Mouse (Mus musculus) skeletal muscle tissue, adult 2 months (tissue): Measurements from ENCODE around the gene Olfr1370.
"Not testable (repeated sequence)": the region's sequence is repeated elsewhere in the genome, so short reads cannot be mapped to it uniquely, and the experiment has no call there.

Experiments used
- DNase-seq: peaks from one replicate; pipeline ENCODE4 v3.0.0-alpha.2; 2012; ENCODE audit warnings: low read depth, low spot score

The Olfr1370 gene

GRCm38 (mm10) chr13:21074847-21075246, at the start of gene Olfr1370:
Gene Olfr1370, minus strand, starts transcription at chr13:21074947.
- no peak for DNase-seq

- DNase-seq: no peak
These were observed 39.4 kb upstream of the Olfr1370 start for GRCm38 (mm10) chr13:21114121-21114520.

- DNase-seq: not testable (repeated sequence)
These were observed 36.4 kb upstream of the Olfr1370 start, which contains the start of gene Olfr1369-ps1 for GRCm38 (mm10) chr13:21111183-21111582. Gene Olfr1369-ps1, plus strand, starts transcription at chr13:21111483.

GRCm38 (mm10) chr13:21110441-21110840, 35.7 kb upstream of the Olfr1370 start:
- DNase-seq: no peak

- no peak for DNase-seq
These were observed 35.0 kb upstream of the Olfr1370 start for GRCm38 (mm10) chr13:21109759-21110158.

GRCm38 (mm10) chr13:21082686-21083085, 7.9 kb upstream of the Olfr1370 start:
- no peak for DNase-seq

- DNase-seq: no peak
These were observed 8.7 kb downstream of the Olfr1370 start for GRCm38 (mm10) chr13:21066021-21066420.

GRCm38 (mm10) chr13:21050118-21050517, 24.6 kb downstream of the Olfr1370 start:
- no peak for DNase-seq

- DNase-seq: no peak
These were observed 34.1 kb downstream of the Olfr1370 start for GRCm38 (mm10) chr13:21040589-21041199.

- DNase-seq: no peak
These were observed 38.8 kb downstream of the Olfr1370 start for GRCm38 (mm10) chr13:21035981-21036380.

GRCm38 (mm10) chr13:21035011-21035410, 39.7 kb downstream of the Olfr1370 start:
- DNase-seq: no peak

GRCm38 (mm10) chr13:21033176-21033575, 41.6 kb downstream of the Olfr1370 start:
- no peak for DNase-seq

GRCm38 (mm10) chr13:21024831-21025230, 49.9 kb downstream of the Olfr1370 start:
- no peak for DNase-seq
